Mouse (Mus musculus) olfactory bulb, adult 2 months (tissue): ENCODE results near the gene Rab11fip4. TPM values are rescaled to one million over a fixed set of nuclear protein-coding genes. Genes with fewer than 3 reads are reported as not detected.
A peak's percentile ranks its signal among the peaks of the same experiment; 100 is the strongest.

Experiments used
- H3K27ac ChIP-seq: fragments of 200-500 bp; 2 replicates; pipeline ENCODE4 v1.5.1; 2012; ENCODE audit warnings: low read depth, low read length; ENCODE audit not compliant: insufficient read depth
- H3K4me1 ChIP-seq: fragments of 200-500 bp; 2 replicates; pipeline ENCODE4 v1.6.1; 2012; ENCODE audit warnings: low read length; ENCODE audit not compliant: control insufficient read depth, insufficient read depth
- H3K4me3 ChIP-seq: fragments of 200-500 bp; 2 replicates; pipeline ENCODE4 v1.5.1; 2012; ENCODE audit warnings: mild to moderate bottlenecking, low read depth, low read length, moderate library complexity; ENCODE audit not compliant: insufficient read depth
- CTCF ChIP-seq: fragments of 200-500 bp; IDR thresholded peaks from 2 replicates; pipeline ENCODE4 v1.5.1; 2012; ENCODE audit warnings: low read depth, mild to moderate bottlenecking, low read length, moderate library complexity; ENCODE audit not compliant: insufficient read depth
- POLR2A ChIP-seq: fragments of 200-500 bp; IDR thresholded peaks from 2 replicates; pipeline ENCODE4 v1.6.1; 2012; ENCODE audit warnings: mild to moderate bottlenecking, low read depth, low read length, moderate library complexity; ENCODE audit not compliant: insufficient read depth
- WGBS: fragments of 180-500 bp; shearing (Covaris S2); methylation state at CpG from one replicate; pipeline ENCODE4 v1.1.7; 2018; 5-methylcytosine and 5-hydroxymethylcytosine counted together
- polyA plus RNA-seq: library from polyadenylated mRNA; stranded (reverse); fragments of >200 nt; gene quantifications from 2 replicates; pipeline ENCODE4 v1.2.4, GENCODE M21; 2012; ENCODE audit warnings: low replicate concordance; ENCODE audit not compliant: missing spikeins, insufficient read depth, insufficient read length

The Rab11fip4 gene
- polyA plus RNA-seq, 1 experiment = 98.8 TPM

GRCm38 (mm10) chr11:79612046-79612600 lies 21.1 kb downstream of the Rab11fip4 start:
- Histone ChIP-seq H3K4me1 (peaks cover 66% of the 10 kb centered on the region), H3K27ac (peak overlapping the region; percentile 54; the same call in 1 of the 2 replicates), H3K4me3 (no peak overlapping the region)
- TF ChIP-seq CTCF = no peak
- 36% methylated on average over 1 of the region's 1 CpGs for WGBS

GRCm38 (mm10) chr11:79613084-79613483 lies 22.1 kb downstream of the Rab11fip4 start:
- peaks cover 74% of the 10 kb centered on the region for H3K4me1 ChIP-seq
- TF ChIP-seq POLR2A (no peak), CTCF (no peak)
- no peak overlapping the region for H3K27ac ChIP-seq
- 54% methylated on average over 3 of the region's 3 CpGs for WGBS
- H3K4me3 ChIP-seq = no peak overlapping the region

- Histone ChIP-seq H3K4me1 (peaks cover 69% of the 10 kb centered on the region), H3K4me3 (no peak overlapping the region), H3K27ac (no peak overlapping the region)
- 72% methylated on average over 4 of the region's 4 CpGs for WGBS
- TF ChIP-seq POLR2A (no peak), CTCF (no peak)
These were observed 22.7 kb downstream of the Rab11fip4 start for GRCm38 (mm10) chr11:79613711-79614110.

- peaks cover 61% of the 10 kb centered on the region for H3K4me1 ChIP-seq
- TF ChIP-seq CTCF = no peak
- TF ChIP-seq POLR2A = no peak
- no peak overlapping the region for H3K27ac ChIP-seq
- WGBS = 88% methylated on average over 3 of the region's 3 CpGs
- H3K4me3 ChIP-seq = no peak overlapping the region
These were observed 23.9 kb downstream of the Rab11fip4 start for GRCm38 (mm10) chr11:79614880-79615279.

- peak overlapping the region; percentile 70 for H3K27ac ChIP-seq
- 26% methylated on average over 5 of the region's 5 CpGs for WGBS
- H3K4me3 ChIP-seq = no peak overlapping the region
- TF ChIP-seq CTCF (no peak), POLR2A (no peak)
- H3K4me1 ChIP-seq = peaks cover 51% of the 10 kb centered on the region
These were observed 24.9 kb downstream of the Rab11fip4 start for GRCm38 (mm10) chr11:79615871-79616270.

- Histone ChIP-seq H3K4me3 (no peak overlapping the region), H3K27ac (no peak overlapping the region), H3K4me1 (peaks cover 31% of the 10 kb centered on the region)
- WGBS = 85% methylated on average over 8 of the region's 8 CpGs
- TF ChIP-seq POLR2A (no peak), CTCF (no peak)
These were observed 27.0 kb downstream of the Rab11fip4 start for GRCm38 (mm10) chr11:79617991-79618390.

- WGBS = 91% methylated on average over 5 of the region's 5 CpGs
- Histone ChIP-seq H3K4me1 (peaks cover 9% of the 10 kb centered on the region), H3K27ac (no peak overlapping the region), H3K4me3 (no peak overlapping the region)
- TF ChIP-seq CTCF (no peak), POLR2A (no peak)
These were observed 32.0 kb downstream of the Rab11fip4 start for GRCm38 (mm10) chr11:79623029-79623428.

- 15% methylated on average over 4 of the region's 4 CpGs for WGBS
These were observed 33.8 kb downstream of the Rab11fip4 start for GRCm38 (mm10) chr11:79624801-79625302.

GRCm38 (mm10) chr11:79628716-79629115 lies 37.7 kb downstream of the Rab11fip4 start:
- WGBS = 69% methylated on average over 3 of the region's 3 CpGs
- Histone ChIP-seq H3K27ac (no peak overlapping the region), H3K4me3 (no peak overlapping the region), H3K4me1 (peaks cover 14% of the 10 kb centered on the region)
- TF ChIP-seq CTCF (no peak), POLR2A (no peak)

More at GRCm38 (mm10) chr11:79624801-79625302, 33.8 kb downstream of the Rab11fip4 start:
- TF ChIP-seq POLR2A (no peak), CTCF (peak; percentile 80; the same call in 1 of the 2 replicates)
- Histone ChIP-seq H3K4me1 (peaks cover 8% of the 10 kb centered on the region), H3K27ac (no peak overlapping the region), H3K4me3 (no peak overlapping the region)

GRCm38 (mm10) chr11:79629752-79630374 lies 38.9 kb downstream of the Rab11fip4 start:
- peaks cover 14% of the 10 kb centered on the region for H3K4me1 ChIP-seq
- no peak overlapping the region for H3K4me3 ChIP-seq
- no peak for TF ChIP-seq CTCF
- TF ChIP-seq POLR2A = no peak
- 81% methylated on average over 7 of the region's 7 CpGs for WGBS
- H3K27ac ChIP-seq = no peak overlapping the region
